Mouse (Mus musculus): ENCODE data around the gene Hpf1. TPM values are rescaled to one million over a fixed set of nuclear protein-coding genes. Genes with fewer than 3 reads are reported as not detected.

Gene Hpf1
- polyA plus RNA-seq, 1 experiment from 2014 or later = 110 TPM

DNA sequence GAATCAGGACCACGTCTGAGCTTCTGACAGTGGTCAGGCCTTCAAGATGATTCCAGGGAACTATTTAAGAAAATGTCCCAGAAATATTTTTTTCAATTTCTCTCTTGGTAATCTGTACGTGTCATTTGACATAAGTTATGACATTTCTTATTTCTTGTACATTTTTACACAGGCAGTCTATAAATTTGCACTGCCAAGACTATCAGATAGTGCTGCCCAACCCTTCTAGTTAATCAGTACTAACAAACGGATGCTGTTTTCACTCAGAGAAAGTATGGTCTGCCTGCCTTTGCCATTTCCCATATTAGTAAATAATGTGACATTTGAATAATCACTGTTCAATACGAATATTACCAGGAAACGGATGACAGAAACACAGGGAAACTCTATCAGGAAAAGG is 62.6 kb downstream of the Hpf1 start:
- Histone ChIP-seq H3K27me3 (no peaks in the 10 kb centered on the region), H3K4me3 (replicated peaks) (peak overlapping the region; percentile 54), H3K4me1 (replicated peaks) (peaks cover 58% of the 10 kb centered on the region), H3K9ac (peak overlapping the region; percentile 65), H3K36me3 (no peaks in the 10 kb centered on the region), H3K9me3 (replicated peaks) (no peaks in the 10 kb centered on the region), H3K27ac (peak overlapping the region; percentile 89), H3K4me2 (peak overlapping the region; percentile 63)
- DNase-seq (no peak), ATAC-seq (ENCODE audit: low read depth) (no peak)
- WGBS (ENCODE audit: insufficient replicate concordance) = 19% methylated on average over 5 of the region's 5 CpGs

DNA sequence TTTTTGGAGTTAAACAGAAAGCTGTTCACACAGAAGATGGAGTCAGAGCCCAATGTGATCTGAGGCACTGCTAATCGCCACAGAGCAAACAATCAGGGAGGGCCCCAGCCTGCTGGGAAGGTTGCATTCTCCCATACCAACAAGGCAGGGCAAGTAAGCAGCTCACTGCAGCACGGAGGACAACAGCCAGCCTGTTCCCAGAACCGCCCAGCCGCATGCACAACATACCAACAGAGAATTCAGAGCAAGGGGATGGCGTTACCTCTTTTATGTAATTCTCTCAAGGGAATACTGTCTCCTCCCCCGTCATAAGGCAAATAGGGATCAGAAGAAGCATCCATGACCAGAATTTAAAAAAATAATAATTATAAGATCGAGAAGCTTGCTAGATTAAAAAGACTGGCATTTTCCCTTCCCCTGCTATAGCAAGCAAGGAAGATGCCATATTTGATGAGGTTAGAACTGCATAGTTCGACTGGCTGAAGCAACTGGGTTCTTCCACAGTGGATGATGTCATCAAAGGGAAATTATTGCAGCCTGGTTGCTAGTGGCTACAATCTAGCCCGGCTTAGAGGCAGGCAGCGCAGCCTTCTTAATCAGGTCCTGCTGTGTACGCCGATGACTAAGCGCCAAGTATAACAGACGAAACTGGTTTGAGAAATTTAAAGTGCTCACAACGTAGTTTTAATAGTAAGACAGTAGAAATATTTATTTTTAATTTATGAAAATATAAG is 64.2 kb downstream of the Hpf1 start:
- H3K4me1 ChIP-seq (replicated peaks) = peaks cover 58% of the 10 kb centered on the region
- H3K36me3 ChIP-seq = no peaks in the 10 kb centered on the region
- DNase-seq = peak; percentile 86
- no peaks in the 10 kb centered on the region for H3K27me3 ChIP-seq
- peak overlapping the region; percentile 72 for H3K9ac ChIP-seq
- H3K4me3 ChIP-seq (replicated peaks) = peak overlapping the region; percentile 56
- ATAC-seq (ENCODE audit: low read depth) = peak; percentile 89
- H3K9me3 ChIP-seq (replicated peaks) = no peaks in the 10 kb centered on the region
- peak overlapping the region; percentile 93 for H3K27ac ChIP-seq
- WGBS (ENCODE audit: insufficient replicate concordance) = 3% methylated on average over 15 of the region's 15 CpGs
- peak overlapping the region; percentile 62 for H3K4me2 ChIP-seq

DNA sequence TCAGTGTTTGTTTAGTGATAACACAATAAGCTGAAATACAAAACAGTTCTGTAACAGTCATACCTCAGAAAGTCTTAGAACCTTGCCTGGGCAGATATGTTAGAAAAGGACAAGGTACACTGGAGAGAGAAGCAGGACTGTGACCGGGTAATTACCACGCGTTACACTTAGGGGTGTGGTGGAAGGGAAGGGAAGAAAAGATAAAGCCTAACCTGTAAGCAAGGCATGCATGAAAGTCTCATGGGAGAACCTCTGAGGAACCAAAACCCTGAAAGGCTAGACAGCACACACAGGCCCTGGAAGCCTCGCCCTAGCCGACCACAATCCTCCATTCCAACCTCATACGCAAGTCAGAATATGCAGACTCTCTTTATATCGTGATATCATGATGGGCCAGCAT is 66.6 kb downstream of the Hpf1 start:
- peak; percentile 72 for DNase-seq
- 17% methylated on average over 7 of the region's 7 CpGs for WGBS (ENCODE audit: insufficient replicate concordance)
- Histone ChIP-seq H3K4me3 (replicated peaks) (peak overlapping the region; percentile 24), H3K27me3 (no peaks in the 10 kb centered on the region), H3K4me2 (peak overlapping the region; percentile 58), H3K9me3 (replicated peaks) (no peaks in the 10 kb centered on the region), H3K4me1 (replicated peaks) (peaks cover 43% of the 10 kb centered on the region), H3K27ac (peak overlapping the region; percentile 93), H3K9ac (peak overlapping the region; percentile 64), H3K36me3 (no peaks in the 10 kb centered on the region)
- ATAC-seq (ENCODE audit: low read depth) = peak; percentile 80

Other genes with a start within 250 kb of the Hpf1 start
- gene Clcn3, start 92.9 kb downstream of the Hpf1 start, polyA plus RNA-seq (2015; fragmentation: Nextera tagmentation; extraction: Ambion mirVana) = 35.8 and 41.3 TPM in 2 replicates
- 9.2 and 11.9 TPM in 2 replicates for gene Nek1, start 102.8 kb downstream of the Hpf1 start, polyA plus RNA-seq (2015; fragmentation: Nextera tagmentation; extraction: Ambion mirVana)